Mouse (Mus musculus) forebrain, embryonic 16.5 days (tissue): ENCODE results near the gene Nfix. TPM values are rescaled to one million over a fixed set of nuclear protein-coding genes. Genes with fewer than 3 reads are reported as not detected.

Experiments used
- polyA plus RNA-seq: library from polyadenylated mRNA; unstranded; fragments of >200 nt; fragmentation: Nextera tagmentation; extraction: Ambion mirVana; gene quantifications from 2 replicates; pipeline ENCODE4 v1.2.1, GENCODE M21; 2015

Nfix gene
- polyA plus RNA-seq, 1 experiment from 2014 or later = 440 TPM

Other genes with a start within 250 kb of the Nfix start
- 22.5 and 25.5 TPM in 2 replicates for gene Ier2, start 137.5 kb downstream of the Nfix start, polyA plus RNA-seq
- gene Trmt1, start 114.0 kb downstream of the Nfix start, polyA plus RNA-seq = 63.4 and 73.3 TPM in 2 replicates
- gene Nacc1, start 112.5 kb downstream of the Nfix start, polyA plus RNA-seq = 15.5 and 15.7 TPM in 2 replicates
- 2.6 and 2.9 TPM in 2 replicates for gene Lyl1, start 98.9 kb downstream of the Nfix start, polyA plus RNA-seq
- gene G430095P16Rik, start 77.3 kb downstream of the Nfix start, polyA plus RNA-seq = 2.0 and 2.2 TPM in 2 replicates
- gene Dand5, start 22.5 kb upstream of the Nfix start, polyA plus RNA-seq = 8.2 and 8.7 TPM in 2 replicates
- gene Gadd45gip1, start 31.2 kb upstream of the Nfix start, polyA plus RNA-seq = 31.3 and 34.3 TPM in 2 replicates
- 84.8 and 86.5 TPM in 2 replicates for gene Rad23a, start 40.3 kb upstream of the Nfix start, polyA plus RNA-seq
- gene Calr, start 46.6 kb upstream of the Nfix start, polyA plus RNA-seq = 610 and 631 TPM in 2 replicates
- gene Farsa, start 56.6 kb upstream of the Nfix start, polyA plus RNA-seq = 126 TPM in 2 replicates
- 51.0 and 54.3 TPM in 2 replicates for gene Syce2, start 71.8 kb upstream of the Nfix start, polyA plus RNA-seq
- 35.5 and 39.1 TPM in 2 replicates for gene Gcdh, start 93.6 kb upstream of the Nfix start, polyA plus RNA-seq
- 0.73 and 0.85 TPM in 2 replicates for gene Klf1, start 101.6 kb upstream of the Nfix start, polyA plus RNA-seq
- 5.4 and 5.5 TPM in 2 replicates for gene Dnase2a, start 108.2 kb upstream of the Nfix start, polyA plus RNA-seq
- gene Mast1, start 137.0 kb upstream of the Nfix start, polyA plus RNA-seq = 52.4 and 65.8 TPM in 2 replicates
- 2.2 and 2.4 TPM in 2 replicates for gene Rtbdn, start 146.6 kb upstream of the Nfix start, polyA plus RNA-seq
- not detected in 2 replicates for gene Gm49661, start 169.1 kb upstream of the Nfix start, polyA plus RNA-seq
- gene Prdx2, start 169.2 kb upstream of the Nfix start, polyA plus RNA-seq = 1,287 and 1,394 TPM in 2 replicates
- 79.9 and 85.8 TPM in 2 replicates for gene Rnaseh2a, start 169.4 kb upstream of the Nfix start, polyA plus RNA-seq
- 7.6 and 8.2 TPM in 2 replicates for gene Junb, start 178.4 kb upstream of the Nfix start, polyA plus RNA-seq
- 31.3 and 39.8 TPM in 2 replicates for gene Hook2, start 190.3 kb upstream of the Nfix start, polyA plus RNA-seq
- not detected in 2 replicates for gene Best2, start 214.2 kb upstream of the Nfix start, polyA plus RNA-seq
- gene Asna1, start 224.9 kb upstream of the Nfix start, polyA plus RNA-seq = 144 and 153 TPM in 2 replicates
- gene Trir, start 226.5 kb upstream of the Nfix start, polyA plus RNA-seq = 108 and 110 TPM in 2 replicates
- 72.8 and 83.4 TPM in 2 replicates for gene Tnpo2, start 236.6 kb upstream of the Nfix start, polyA plus RNA-seq